Mouse (Mus musculus) kidney, embryonic 14.5 days (tissue): ENCODE measurements around the gene Nsmf. TPM values are rescaled to one million over a fixed set of nuclear protein-coding genes. Genes with fewer than 3 reads are reported as not detected.
A peak's percentile ranks its signal among the peaks of the same experiment; 100 is the strongest.

Experiments used
- ATAC-seq: fragments of 200-750 bp; cut with Nextera tagmentation; 2 replicates; pipeline ENCODE4 v1.8.0; 2017; ENCODE audit warnings: moderate number of reproducible peaks, mild to moderate bottlenecking, moderate TSS enrichment, moderate library complexity; ENCODE audit not compliant: low FRiP score, low TSS enrichment
- H3K27ac ChIP-seq: fragments of 300-500 bp; sonication (generic); 2 replicates; pipeline ENCODE4 v1.5.1; 2014; ENCODE audit warnings: low read depth, mild to moderate bottlenecking, low read length, moderate library complexity, mixed read lengths
- H3K27me3 ChIP-seq: fragments of 300-500 bp; sonication (generic); 2 replicates; pipeline ENCODE4 v1.6.1; 2014; ENCODE audit warnings: mild to moderate bottlenecking, low read length; ENCODE audit not compliant: control insufficient read depth, insufficient read depth
- H3K36me3 ChIP-seq: fragments of 300-500 bp; sonication (generic); 2 replicates; pipeline ENCODE4 v1.6.1; 2014; ENCODE audit warnings: low read length, mixed read lengths; ENCODE audit not compliant: control insufficient read depth, insufficient read depth
- H3K4me1 ChIP-seq: fragments of 300-500 bp; sonication (generic); 2 replicates; pipeline ENCODE4 v1.6.1; 2014; ENCODE audit warnings: low read length, mixed read lengths; ENCODE audit not compliant: control insufficient read depth, insufficient read depth
- H3K4me2 ChIP-seq: fragments of 300-500 bp; sonication (generic); replicated peaks from 2 replicates; pipeline ENCODE4 v1.6.1; 2014; ENCODE audit warnings: low read depth, mild to moderate bottlenecking, low read length
- H3K4me3 ChIP-seq: fragments of 300-500 bp; sonication (generic); 2 replicates; pipeline ENCODE4 v1.5.1; 2014; ENCODE audit warnings: mild to moderate bottlenecking, low read length
- H3K9ac ChIP-seq: fragments of 300-500 bp; sonication (generic); 2 replicates; pipeline ENCODE4 v1.6.1; 2014; ENCODE audit warnings: low read depth, mild to moderate bottlenecking, low read length, moderate library complexity
- H3K9me3 ChIP-seq: fragments of 300-500 bp; sonication (generic); 2 replicates; pipeline ENCODE4 v1.6.1; 2016; ENCODE audit warnings: low read length; ENCODE audit not compliant: control insufficient read depth
- WGBS: fragments of 180-500 bp; shearing (Covaris S2); extraction: QIAGEN DNeasy Blood & Tissue Kit; methylation state at CpG from one replicate; pipeline ENCODE4 v1.1.7; 2014; 5-methylcytosine and 5-hydroxymethylcytosine counted together
- polyA plus RNA-seq: library from polyadenylated mRNA; unstranded; fragments of >200 nt; fragmentation: Nextera tagmentation; extraction: Ambion mirVana; gene quantifications from 2 replicates; pipeline ENCODE4 v1.2.1, GENCODE M21; 2014

The Nsmf gene
- polyA plus RNA-seq: 57.4 and 67.7 TPM in 2 replicates

DNA sequence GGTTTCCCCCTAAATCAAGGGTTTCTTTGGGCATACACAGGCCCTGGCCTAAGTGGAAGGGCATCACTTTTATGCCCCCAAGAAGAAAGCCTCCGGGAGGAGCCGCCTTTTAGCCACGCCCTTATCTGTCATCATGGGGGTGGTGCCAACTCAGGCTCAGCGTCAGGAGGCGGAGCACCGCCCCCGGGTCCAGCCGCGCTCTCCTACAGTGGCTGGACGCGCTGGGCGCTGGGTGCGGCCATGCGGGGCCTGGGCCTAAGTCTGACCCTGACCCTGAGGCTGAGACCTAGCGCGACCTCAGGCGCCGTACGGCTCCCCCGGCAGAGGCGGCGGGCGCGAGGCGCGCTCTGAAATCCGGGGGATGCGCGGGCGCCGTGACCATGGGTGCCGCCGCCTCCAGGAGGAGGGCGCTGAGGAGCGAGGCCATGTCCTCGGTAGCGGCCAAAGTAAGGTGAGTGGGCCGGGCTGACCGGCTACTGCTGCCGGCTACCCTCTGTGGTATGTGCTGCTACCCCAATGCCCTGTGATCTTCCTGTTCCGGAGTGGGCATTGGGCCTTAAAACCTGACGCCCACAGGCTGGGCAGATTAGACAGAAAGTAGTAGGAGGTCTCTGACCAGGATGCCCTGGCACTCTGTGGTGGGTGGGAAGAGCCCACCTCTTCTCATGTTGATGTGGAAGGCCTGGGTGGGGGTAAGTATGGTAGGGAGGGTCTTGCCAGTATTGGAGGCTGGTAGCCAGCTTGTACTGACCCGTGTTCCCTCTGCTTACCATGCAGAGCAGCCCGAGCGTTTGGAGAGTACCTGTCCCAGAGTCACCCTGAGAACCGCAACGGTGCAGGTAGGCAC, at the start of gene Nsmf:
Gene Nsmf (plus strand): TSS at position 135 of the 847 bp plus-strand sequence.
- Histone ChIP-seq H3K9me3 (no peaks in the 10 kb centered on the region), H3K9ac (peak within 1 kb of the TSS; percentile 84), H3K4me3 (peak within 1 kb of the TSS; percentile 85), H3K36me3 (peaks cover 10% of the 10 kb centered on the region; the same call in 1 of the 2 replicates), H3K27me3 (no peaks in the 10 kb centered on the region), H3K27ac (no peak within 1 kb of the TSS), H3K4me2 (peak within 1 kb of the TSS; percentile 78), H3K4me1 (peaks cover 7% of the 10 kb centered on the region)
- ATAC-seq: peak; percentile 93
- WGBS: 5% methylated on average over 47 of the region's 47 CpGs

DNA sequence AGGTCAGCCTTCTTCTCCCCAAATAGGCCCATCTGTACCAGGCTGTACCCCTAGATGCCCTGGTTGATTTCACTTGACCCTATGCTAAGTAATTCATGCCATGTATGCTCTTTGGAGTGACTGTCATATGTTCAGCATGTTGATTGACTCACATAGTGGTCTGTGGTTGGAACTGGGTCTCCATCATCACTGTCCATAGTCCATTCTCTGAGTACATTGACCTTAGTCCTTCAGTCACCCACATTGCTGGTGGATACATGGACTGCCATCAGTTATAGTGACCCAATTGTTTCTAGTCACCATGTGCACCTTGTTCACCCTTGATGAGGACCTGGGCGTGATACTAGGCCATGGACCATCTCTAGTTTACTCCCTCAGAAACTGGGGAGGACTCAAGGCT, 47.4 kb upstream of the Nsmf start:
- Histone ChIP-seq H3K4me2 (no peak overlapping the region), H3K9ac (no peak overlapping the region), H3K36me3 (no peaks in the 10 kb centered on the region), H3K4me3 (no peak overlapping the region), H3K4me1 (no peaks in the 10 kb centered on the region), H3K27ac (no peak overlapping the region), H3K27me3 (no peaks in the 10 kb centered on the region), H3K9me3 (no peaks in the 10 kb centered on the region)
- no peak for ATAC-seq
- 82% methylated on average over 1 of the region's 1 CpGs for WGBS

DNA sequence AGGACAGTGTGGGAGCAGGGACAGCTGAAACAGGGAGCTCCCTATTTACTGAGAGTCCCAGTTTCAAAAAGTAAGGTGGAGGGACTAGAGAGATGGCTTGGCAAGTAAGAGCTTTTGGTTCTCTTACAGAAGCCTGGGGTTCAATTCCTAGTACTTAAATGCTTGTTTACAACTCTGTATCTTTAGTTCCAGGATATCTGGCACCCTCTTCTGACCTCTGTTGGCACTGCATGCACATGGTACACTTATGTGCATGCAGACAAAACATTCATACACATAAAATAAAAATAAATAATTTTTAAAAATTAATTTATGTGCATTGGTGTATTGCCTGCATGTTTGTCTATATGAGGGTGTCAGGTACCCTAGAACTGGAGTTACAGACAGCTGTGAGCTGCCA, 45.9 kb upstream of the Nsmf start:
- Histone ChIP-seq H3K36me3 (no peaks in the 10 kb centered on the region), H3K9ac (no peak overlapping the region), H3K27me3 (no peaks in the 10 kb centered on the region), H3K9me3 (no peaks in the 10 kb centered on the region), H3K4me1 (no peaks in the 10 kb centered on the region), H3K4me3 (no peak overlapping the region), H3K4me2 (no peak overlapping the region), H3K27ac (no peak overlapping the region)
- ATAC-seq: no peak

DNA sequence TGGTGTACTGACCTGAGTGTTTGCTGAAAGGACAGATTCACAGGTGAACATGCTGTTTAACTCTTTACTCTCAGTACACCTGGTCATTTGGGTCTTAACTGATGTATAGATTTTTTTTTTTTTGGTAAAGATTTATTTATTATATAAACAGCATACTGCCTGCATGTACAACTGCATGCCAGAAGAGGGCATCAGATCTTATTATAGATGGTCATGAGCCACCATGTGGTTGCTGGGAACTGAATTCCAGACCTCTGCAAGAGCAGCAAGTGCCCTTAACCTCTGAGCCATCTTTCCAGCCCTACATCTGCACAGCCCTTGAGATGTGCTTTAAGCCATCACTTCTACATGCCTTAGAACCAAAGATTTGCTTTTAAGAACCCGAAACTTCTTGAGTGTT, 31.5 kb upstream of the Nsmf start:
- Histone ChIP-seq H3K4me3 (no peak overlapping the region), H3K27me3 (no peaks in the 10 kb centered on the region), H3K27ac (no peak overlapping the region), H3K9me3 (no peaks in the 10 kb centered on the region), H3K4me2 (no peak overlapping the region), H3K4me1 (no peaks in the 10 kb centered on the region), H3K36me3 (no peaks in the 10 kb centered on the region), H3K9ac (no peak overlapping the region)
- 84% methylated on average over 1 of the region's 1 CpGs for WGBS
- ATAC-seq: no peak

DNA sequence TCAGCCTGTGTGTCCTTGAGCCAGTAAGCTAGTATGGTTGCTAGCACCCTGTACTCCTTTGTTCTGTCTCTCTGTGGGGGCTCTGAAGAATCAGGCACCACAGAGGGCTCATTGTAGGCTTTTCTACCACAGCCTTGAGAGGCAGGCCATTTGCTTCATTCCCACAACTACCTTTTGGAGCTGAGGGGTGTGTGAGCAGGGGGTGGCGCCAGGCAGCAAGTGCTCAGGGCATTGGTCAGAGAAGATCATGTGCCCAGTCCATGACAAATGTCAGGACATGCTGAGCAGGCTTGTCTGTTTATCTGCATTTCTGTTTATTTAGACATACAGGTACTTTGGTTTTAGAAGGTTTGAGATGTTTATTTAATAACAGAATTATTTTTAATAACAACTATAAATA, 29.0 kb upstream of the Nsmf start:
- H3K27ac ChIP-seq: no peak overlapping the region
- H3K4me3 ChIP-seq: no peak overlapping the region
- no peak for ATAC-seq
- no peak overlapping the region for H3K9ac ChIP-seq
- no peaks in the 10 kb centered on the region for H3K4me1 ChIP-seq
- no peaks in the 10 kb centered on the region for H3K27me3 ChIP-seq
- H3K4me2 ChIP-seq: no peak overlapping the region
- H3K9me3 ChIP-seq: no peaks in the 10 kb centered on the region
- H3K36me3 ChIP-seq: no peaks in the 10 kb centered on the region
- WGBS: 90% methylated on average over 1 of the region's 1 CpGs

DNA sequence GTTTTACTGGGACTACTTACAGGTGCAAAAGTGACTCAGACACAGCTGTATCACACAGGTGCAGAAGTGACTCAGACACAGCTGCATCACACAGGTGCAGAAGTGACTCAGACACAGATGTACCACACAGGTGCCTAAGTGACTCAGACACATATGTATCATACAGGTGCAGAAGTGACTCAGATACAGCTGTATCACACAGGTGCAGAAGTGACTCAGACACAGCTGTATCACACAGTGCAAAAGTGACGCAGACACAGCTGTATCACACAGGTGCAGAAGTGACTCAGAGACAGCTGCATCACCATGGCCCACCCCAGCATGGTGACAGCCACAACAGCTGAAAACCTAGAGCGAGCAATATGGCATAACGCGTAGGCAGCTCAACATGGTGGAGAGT, 19.2 kb upstream of the Nsmf start:
- Histone ChIP-seq H3K27ac (no peak overlapping the region), H3K4me2 (no peak overlapping the region), H3K9me3 (no peaks in the 10 kb centered on the region), H3K4me1 (no peaks in the 10 kb centered on the region), H3K27me3 (no peaks in the 10 kb centered on the region), H3K9ac (no peak overlapping the region), H3K36me3 (no peaks in the 10 kb centered on the region), H3K4me3 (no peak overlapping the region)
- no peak for ATAC-seq
- 96% methylated on average over 4 of the region's 4 CpGs for WGBS

DNA sequence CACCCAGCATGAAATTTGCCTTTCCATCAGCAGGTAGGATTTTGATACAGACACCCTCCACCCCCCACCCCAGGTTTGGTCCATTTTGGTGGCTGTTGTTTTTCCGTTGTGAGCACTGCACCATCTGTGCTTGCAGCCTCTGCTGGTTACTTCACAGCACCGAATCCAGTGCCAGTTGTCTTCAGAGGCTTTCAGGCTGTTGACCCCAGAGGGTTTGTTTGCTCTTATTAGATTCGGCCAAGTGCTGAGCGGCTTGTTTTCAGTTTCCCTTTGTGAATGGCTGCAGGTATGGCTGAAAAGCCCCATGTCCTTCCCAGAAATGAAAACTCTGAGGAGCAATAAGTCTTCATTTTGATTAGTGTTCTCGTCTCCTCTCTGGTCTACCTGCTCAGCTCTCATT, 14.1 kb upstream of the Nsmf start:
- Histone ChIP-seq H3K4me3 (no peak overlapping the region), H3K36me3 (no peaks in the 10 kb centered on the region), H3K27ac (no peak overlapping the region), H3K27me3 (no peaks in the 10 kb centered on the region), H3K4me2 (no peak overlapping the region), H3K4me1 (no peaks in the 10 kb centered on the region), H3K9me3 (no peaks in the 10 kb centered on the region), H3K9ac (no peak overlapping the region)
- 84% methylated on average over 5 of the region's 5 CpGs for WGBS
- no peak for ATAC-seq

DNA sequence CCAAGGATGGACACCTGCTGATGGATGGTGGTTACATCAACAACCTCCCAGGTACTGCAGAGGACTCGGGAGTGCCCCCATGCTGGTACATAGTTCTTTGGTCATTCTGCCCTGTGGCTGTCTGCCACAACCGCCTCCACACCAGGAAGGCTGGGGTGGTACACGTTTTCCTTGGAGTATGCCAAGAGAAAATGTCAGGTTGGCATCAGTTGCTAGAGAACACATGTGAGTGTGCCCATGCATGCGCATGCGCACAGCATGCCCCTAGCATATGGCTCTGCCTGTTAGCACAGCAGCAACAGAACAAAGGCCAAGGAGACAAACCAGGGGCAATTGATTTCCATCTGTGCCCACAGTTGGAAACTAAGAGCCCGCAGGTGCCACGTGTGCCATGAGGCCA, 3.2 kb upstream of the Nsmf start:
- H3K27ac ChIP-seq: no peak overlapping the region
- WGBS: 89% methylated on average over 7 of the region's 7 CpGs

DNA sequence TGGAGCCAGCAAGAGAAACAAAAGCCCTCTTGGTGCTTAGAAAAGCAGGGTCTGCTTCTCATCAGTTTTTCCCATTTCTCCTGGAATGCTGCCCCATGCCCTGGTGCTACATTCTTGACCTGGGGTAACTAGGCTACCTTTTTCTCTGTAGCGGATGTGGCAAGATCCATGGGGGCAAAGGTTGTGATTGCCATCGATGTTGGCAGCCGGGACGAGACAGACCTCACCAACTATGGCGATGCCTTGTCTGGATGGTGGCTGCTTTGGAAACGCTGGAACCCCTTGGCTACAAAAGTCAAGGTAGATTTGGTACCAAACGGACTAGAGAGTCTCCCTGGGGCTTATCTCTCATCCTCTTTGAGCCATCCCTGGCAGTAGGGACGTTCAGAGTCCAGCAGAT, 2.7 kb upstream of the Nsmf start:
- WGBS: 89% methylated on average over 8 of the region's 8 CpGs
- H3K36me3 ChIP-seq: no peaks in the 10 kb centered on the region; the same call in 1 of the 2 replicates
- H3K27me3 ChIP-seq: no peaks in the 10 kb centered on the region
- no peak overlapping the region for H3K4me3 ChIP-seq
- ATAC-seq: no peak
- H3K27ac ChIP-seq: no peak overlapping the region
- no peak overlapping the region for H3K9ac ChIP-seq
- peaks cover 7% of the 10 kb centered on the region for H3K4me1 ChIP-seq
- no peak overlapping the region for H3K4me2 ChIP-seq
- H3K9me3 ChIP-seq: no peaks in the 10 kb centered on the region

More for the DNA sequence above, 3.2 kb upstream of the Nsmf start:
- Histone ChIP-seq H3K27me3 (no peaks in the 10 kb centered on the region), H3K4me1 (peaks cover 7% of the 10 kb centered on the region), H3K9ac (no peak overlapping the region), H3K36me3 (no peaks in the 10 kb centered on the region; the same call in 1 of the 2 replicates), H3K4me2 (no peak overlapping the region), H3K9me3 (no peaks in the 10 kb centered on the region), H3K4me3 (no peak overlapping the region)
- no peak for ATAC-seq
